Mouse (Mus musculus) frontal cortex, postnatal 25 days (tissue): ENCODE results near the gene Nlrp4f.

Source experiments
- DNase-seq, 2 experiments: peaks; one replicate each; pipeline ENCODE4 v3.0.0; 2022; ENCODE audit warnings: low spot score in 2 of 2

Gene Nlrp4f

GRCm38 (mm10) chr13:65205877-65206276 lies at the start of gene Nlrp4f:
TSS of gene Nlrp4f (minus strand) at chr13:65205977.
- DNase-seq: no peak

DNA sequence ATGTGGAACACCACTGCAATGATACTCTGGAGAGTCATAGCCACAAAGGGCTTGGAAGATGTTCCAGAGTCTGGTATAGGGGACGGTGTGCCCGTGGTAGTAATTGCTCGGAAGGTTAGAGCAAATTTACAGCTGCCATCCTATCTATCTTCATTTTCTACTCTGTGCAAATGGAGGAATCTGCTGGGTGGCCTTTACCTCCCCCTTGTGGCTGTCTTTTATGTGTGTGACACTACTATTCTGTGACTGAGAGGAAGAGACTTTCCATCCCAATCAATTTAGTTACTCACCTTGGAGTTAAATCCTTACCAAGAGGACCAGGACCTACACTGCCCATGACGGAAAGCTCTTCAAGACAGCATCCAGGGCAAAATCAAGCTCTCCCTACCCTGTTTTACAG lies 37.5 kb upstream of the Nlrp4f start:
- DNase-seq: no peak

GRCm38 (mm10) chr13:65242319-65242787 lies 36.6 kb upstream of the Nlrp4f start:
- DNase-seq: no peak

GRCm38 (mm10) chr13:65241627-65242318 lies 36.0 kb upstream of the Nlrp4f start:
- no peak for DNase-seq

DNA sequence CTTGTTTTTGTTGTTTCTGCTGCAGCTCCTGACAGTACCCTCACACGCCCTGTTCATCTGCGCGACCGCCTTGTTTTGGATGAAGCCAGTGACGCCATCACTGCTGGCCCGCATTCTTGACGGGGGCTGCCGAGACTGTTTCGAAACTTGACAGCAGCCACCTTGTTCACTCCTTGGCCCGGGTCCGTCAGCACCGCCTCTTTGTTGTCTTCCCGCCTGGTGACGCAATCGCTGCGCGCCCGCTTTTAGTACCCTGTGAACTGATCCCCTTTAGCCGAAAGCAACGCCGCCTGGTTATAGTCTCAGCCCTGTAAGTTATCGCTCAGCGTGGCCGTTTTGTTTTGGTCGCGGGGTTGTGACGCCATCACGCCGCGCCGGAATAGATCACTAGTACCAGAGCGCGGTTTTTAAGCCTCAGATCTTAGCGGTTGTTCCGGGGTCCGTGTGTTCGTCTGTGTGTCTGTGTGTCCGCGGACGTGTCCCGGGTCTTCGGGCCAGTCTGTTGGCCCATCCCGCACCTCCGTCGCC lies 35.4 kb upstream of the Nlrp4f start:
- DNase-seq: peak; percentile 98 to 99

- peak; percentile 93 to 97 for DNase-seq
Measured at GRCm38 (mm10) chr13:65240509-65241098, 34.8 kb upstream of the Nlrp4f start.

- DNase-seq: no peak
Measured at GRCm38 (mm10) chr13:65237211-65237610, 31.4 kb upstream of the Nlrp4f start.

GRCm38 (mm10) chr13:65226657-65227056 lies 20.9 kb upstream of the Nlrp4f start:
- DNase-seq: no peak

DNA sequence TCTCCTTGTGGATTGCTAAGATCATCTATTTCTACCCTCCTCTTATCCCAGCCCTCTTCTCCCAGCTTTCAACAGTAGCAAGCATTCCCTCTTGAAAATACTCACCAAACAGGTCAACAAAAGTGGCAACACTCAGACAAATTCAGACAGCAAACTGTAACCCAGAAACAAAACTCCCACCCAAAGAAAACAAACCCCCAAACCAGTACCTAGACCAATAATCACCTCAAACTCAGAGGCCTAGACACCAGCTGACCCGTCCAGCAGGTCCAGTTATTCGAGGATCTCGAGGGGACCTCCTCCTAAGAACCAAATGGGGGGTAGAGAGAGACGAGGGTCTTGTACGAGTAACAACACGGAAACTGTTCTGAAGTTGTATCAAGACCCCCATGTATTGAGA lies 20.2 kb upstream of the Nlrp4f start:
- DNase-seq: no peak

GRCm38 (mm10) chr13:65200667-65201066 lies 5.1 kb downstream of the Nlrp4f start:
- no peak for DNase-seq

- DNase-seq: no peak
Measured at GRCm38 (mm10) chr13:65176472-65177091, 29.2 kb downstream of the Nlrp4f start.

GRCm38 (mm10) chr13:65175734-65176471 lies 29.9 kb downstream of the Nlrp4f start:
- peak in 1 of 2 experiments; percentile 3 for DNase-seq

- no peak for DNase-seq
Measured at GRCm38 (mm10) chr13:65174102-65174501, 31.7 kb downstream of the Nlrp4f start.

- no peak for DNase-seq
Measured at GRCm38 (mm10) chr13:65149940-65150339, 55.8 kb downstream of the Nlrp4f start, which contains the start of gene Olfr466. TSS of gene Olfr466 (plus strand) at chr13:65150240.

- DNase-seq: no peak
Measured at GRCm38 (mm10) chr13:65137789-65138188, 68.0 kb downstream of the Nlrp4f start, which contains the start of gene Olfr465-ps1. TSS of gene Olfr465-ps1 (plus strand) at chr13:65138089.
